Mouse (Mus musculus): ENCODE results near the gene Gjc2. TPM values are rescaled to one million over a fixed set of nuclear protein-coding genes. Genes with fewer than 3 reads are reported as not detected.

Gene Gjc2
- total RNA-seq, 2 experiments from 2014 or later: 0.98 to 1.5 TPM

GRCm38 (mm10) chr11:59209580-59209979 lies 26.6 kb upstream of the Gjc2 start:
- no peak for DNase-seq (ENCODE audit: low spot score)
- intact Hi-C loops (cut with DNase I): no loop called here

- no peak for DNase-seq (ENCODE audit: low spot score)
- intact Hi-C loops (cut with DNase I): no loop called here
These were observed 26.0 kb upstream of the Gjc2 start for GRCm38 (mm10) chr11:59209003-59209441.

DNA sequence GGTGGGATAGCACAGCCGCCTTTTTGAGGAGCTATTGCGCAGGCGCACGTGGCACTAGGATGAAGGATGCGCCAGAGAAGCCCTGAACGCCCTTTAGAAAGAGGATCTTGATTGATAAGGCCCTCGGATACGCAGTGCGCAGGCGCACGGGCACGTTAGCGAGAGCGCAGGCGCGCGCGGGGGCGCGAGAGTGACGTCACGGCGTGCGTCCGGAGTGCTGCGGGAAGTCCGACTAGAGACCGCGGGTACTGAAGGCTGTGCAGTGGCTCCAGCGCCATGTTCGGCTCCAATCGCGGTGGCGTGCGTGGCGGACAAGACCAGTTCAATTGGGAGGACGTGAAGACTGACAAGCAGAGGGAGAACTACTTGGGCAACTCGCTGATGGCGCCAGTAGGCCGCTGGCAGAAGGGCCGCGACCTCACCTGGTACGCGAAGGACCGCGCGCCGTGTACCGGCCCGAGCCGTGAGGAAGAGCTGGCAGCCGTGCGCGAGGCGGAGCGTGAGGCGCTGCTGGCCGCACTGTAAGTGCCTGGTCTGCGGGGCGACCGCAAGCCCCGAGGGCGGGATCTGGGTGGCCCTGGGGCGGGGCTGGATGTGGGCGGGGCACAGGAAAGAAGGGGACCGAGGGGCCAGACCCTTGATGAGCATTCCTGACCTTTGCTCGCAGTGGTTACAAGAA lies 25.3 kb upstream of the Gjc2 start, which contains the start of gene 2310033P09Rik:
Gene 2310033P09Rik, plus strand, starts transcription at position 169 of the 679 bp plus-strand sequence.
- peak; percentile 91 for DNase-seq (ENCODE audit: low spot score)
- intact Hi-C loops (cut with DNase I): no loop called here

DNA sequence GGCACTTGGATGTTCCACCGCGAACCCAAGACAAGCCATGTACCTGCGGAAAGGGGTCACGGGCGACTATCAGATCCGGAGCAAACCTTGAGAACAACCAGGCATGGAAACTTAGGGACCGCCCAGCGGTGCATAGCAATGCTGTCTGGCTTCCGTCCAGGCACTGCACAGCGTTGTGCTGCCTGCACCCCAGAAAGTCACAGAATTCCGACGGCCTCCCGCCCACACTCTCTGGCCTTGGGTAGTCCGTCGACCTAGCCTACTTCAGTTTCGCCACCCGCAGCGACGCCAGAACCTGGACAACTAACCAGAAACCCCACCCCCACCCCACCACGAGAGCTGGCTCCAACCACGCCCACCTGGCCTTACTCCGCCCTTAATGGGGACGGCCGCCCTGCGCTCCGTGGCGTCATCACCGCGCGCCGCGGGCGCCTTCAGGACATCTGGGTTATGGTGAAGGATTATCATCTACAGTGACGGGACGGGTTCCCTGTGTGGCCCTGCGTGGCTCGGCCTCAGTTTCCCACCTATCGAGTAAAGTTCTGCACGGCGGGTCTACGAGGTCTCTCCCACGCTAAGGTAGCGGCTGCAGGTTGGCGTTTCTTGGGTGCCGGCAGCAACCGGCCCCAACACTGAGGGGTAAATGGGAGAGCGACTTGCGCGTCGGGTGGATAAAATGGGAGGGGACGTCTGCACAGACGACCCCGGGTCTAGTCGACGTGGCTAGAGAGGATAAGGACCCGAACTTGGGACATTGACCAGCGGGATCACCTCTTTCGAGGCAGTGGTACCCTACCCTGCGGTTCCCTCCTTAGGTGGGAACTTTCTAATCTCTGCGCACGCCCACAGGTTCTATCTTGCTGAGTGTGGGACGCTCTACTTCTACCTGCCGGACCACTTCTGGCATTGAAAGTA lies 19.3 kb upstream of the Gjc2 start, which contains the start of gene Mrpl55:
Gene Mrpl55, plus strand, starts transcription at position 406 of the 915 bp plus-strand sequence.
- intact Hi-C loops (cut with DNase I): loop anchor here (5.0 kb wide), 1 partner anchor 40 kb away; the partner anchor contains the start of gene Iba57
- DNase-seq (ENCODE audit: low spot score): peak; percentile 83

- intact Hi-C loops (cut with DNase I): loop anchor here (5.0 kb wide), 1 partner anchor 39 kb away; the partner anchor contains the start of gene Iba57
- no peak for DNase-seq (ENCODE audit: low spot score)
These were observed 18.4 kb upstream of the Gjc2 start for GRCm38 (mm10) chr11:59201216-59202002.

DNA sequence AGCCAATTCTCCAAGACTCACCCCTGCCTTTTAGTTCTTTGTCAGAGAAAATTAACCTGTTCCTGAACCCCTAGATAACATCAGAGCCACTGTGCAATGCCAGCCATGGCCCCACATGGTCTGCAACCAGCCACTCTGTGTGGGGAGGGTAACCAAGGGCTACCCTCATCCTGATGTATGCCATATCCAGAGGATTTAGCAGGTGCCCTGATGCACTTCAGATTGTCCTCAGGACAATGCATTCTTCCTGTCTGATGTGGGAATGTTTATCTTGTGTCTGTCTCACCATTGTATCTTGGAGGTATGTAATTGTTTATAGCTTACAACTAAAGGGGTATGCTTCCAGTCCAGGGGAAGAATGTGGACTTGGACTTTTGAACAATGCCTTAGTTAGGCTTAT lies 13.2 kb upstream of the Gjc2 start:
- no peak for DNase-seq (ENCODE audit: low spot score)
- intact Hi-C loops (cut with DNase I): no loop called here

GRCm38 (mm10) chr11:59192059-59192386 lies 9.0 kb upstream of the Gjc2 start, which contains the start of gene Guk1:
Gene Guk1 (minus strand): TSS chr11:59192212.
- intact Hi-C loops (cut with DNase I): no loop called here
- DNase-seq (ENCODE audit: low spot score): no peak

- intact Hi-C loops (cut with DNase I): no loop called here
- peak; percentile 82 for DNase-seq (ENCODE audit: low spot score)
These were observed 8.4 kb upstream of the Gjc2 start for GRCm38 (mm10) chr11:59191231-59192058.

DNA sequence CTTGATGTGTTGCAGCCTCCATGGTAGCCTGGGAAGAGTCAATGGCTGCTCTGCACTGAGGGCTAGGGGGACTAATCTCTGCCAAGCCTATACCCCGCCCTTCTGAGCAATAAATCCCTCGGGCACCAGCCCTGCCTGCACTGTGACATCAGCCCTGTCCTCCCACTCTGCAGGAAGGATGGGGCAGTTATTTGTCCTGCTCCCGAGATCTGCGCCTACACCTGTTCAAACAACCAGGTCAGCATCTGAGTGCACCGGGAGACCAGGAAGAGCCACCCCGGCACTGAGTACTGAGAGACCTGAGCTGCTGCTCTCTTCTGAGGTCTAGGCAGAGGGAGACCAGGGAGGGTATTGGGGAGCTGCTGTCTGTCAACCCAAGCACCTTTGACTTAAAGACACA lies 4.7 kb upstream of the Gjc2 start:
- intact Hi-C loops (cut with DNase I): no loop called here
- no peak for DNase-seq (ENCODE audit: low spot score)

DNA sequence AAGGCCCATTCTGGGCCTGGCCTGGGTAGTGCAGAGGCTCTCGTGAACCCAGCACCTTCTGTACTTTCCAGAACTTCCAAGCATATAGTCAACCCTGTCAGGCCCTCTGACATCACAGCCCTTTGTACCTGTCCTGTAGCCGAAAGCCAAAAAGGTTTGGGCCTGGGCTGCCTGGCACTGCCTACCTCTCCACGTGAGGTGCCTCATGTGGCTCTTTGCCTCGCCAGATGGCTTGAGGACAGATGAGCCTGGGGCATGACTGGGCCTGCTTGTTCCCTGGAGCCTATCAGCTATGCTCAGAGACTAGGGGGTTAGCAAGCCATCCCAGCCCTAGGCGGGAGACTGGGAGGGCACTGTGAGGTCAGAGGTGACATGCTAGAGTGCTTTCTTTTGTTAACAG lies 2.5 kb upstream of the Gjc2 start:
- intact Hi-C loops (cut with DNase I): loop anchor here (2.0 kb wide), 1 partner anchor 25 kb away; no protein-coding TSS in a partner anchor

DNA sequence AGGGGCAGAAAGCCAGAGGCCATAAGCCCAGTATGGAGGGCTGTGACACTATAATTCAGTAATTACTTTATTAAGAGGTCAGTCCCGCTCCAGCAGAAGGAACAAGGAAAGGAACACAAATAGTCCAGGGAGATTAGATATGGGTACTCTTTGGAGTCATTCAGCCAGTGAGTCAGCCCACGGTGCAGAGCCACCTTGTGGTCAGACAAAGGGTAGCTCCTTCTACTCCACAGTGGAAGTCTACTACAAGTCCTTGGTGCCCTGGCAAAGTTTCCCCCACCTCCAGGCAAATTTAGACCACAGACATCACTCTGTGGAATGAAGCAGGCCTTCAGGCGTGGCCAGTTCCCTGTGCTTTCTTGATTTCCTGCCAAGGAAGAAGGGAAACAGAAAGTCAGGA lies 808 bp upstream of the Gjc2 start:
- DNase-seq (ENCODE audit: low spot score): peak; percentile 46
- intact Hi-C loops (cut with DNase I): loop anchor here (2.0 to 5.0 kb wide), 2 partner anchors 23 to 82 kb away; no protein-coding TSS in a partner anchor

More for the DNA sequence above, 2.5 kb upstream of the Gjc2 start:
- no peak for DNase-seq (ENCODE audit: low spot score)

DNA sequence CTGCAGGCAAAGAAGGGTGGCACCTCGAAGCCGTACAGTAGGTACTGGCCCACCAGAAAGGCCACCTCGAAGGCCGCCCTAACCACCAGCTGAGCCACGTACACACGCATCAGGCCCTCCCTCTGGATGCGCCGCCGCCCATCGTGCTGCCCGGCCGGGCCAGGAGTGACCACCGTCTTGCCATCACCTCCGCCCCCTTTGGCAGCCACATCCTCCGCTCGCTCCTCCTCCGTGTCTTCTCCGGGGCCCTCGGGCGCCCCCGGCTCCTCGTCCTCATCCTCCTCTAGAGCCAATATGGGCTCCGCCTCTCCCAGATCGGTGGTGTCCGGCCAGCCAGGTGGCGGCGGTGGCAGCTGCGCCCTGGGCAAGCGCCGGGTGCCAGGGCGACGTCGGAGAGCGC lies 6.1 kb downstream of the Gjc2 start:
- DNase-seq (ENCODE audit: low spot score): no peak
- intact Hi-C loops (cut with DNase I): no loop called here

- DNase-seq (ENCODE audit: low spot score): no peak
- intact Hi-C loops (cut with DNase I): no loop called here
These were observed 6.5 kb downstream of the Gjc2 start for GRCm38 (mm10) chr11:59176475-59176874.

DNA sequence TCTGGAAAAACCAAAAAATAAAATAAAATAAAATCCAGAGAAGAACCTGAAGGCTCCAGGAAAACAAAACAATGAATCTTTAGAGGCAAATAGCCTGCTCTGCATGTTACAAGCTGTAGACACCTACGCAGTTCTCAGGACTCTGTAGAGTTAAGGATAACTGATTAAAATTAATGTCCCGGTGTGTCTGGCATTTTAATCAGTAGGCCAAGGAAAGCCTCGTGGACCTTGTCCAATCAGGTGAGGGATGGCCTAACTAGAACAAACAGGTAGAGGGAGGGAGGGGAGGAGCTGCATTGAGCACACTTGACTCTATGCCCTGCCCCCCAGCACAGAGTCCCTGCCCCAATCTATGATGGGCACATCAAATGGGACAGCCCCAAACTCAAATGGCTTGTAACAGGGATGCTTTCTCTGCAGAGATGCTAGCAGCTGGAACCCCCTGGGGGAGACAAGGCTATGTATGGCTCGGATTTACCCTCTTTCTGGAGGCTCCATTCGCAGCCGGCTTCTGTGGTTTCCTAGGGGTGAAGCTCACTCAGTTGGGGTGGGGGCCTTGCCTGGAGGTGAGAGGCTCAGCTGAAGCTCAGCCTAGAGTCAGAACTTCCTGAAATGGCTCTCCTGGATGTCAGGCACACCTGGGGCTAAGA lies 8.7 kb downstream of the Gjc2 start:
- intact Hi-C loops (cut with DNase I): no loop called here
- no peak for DNase-seq (ENCODE audit: low spot score)

DNA sequence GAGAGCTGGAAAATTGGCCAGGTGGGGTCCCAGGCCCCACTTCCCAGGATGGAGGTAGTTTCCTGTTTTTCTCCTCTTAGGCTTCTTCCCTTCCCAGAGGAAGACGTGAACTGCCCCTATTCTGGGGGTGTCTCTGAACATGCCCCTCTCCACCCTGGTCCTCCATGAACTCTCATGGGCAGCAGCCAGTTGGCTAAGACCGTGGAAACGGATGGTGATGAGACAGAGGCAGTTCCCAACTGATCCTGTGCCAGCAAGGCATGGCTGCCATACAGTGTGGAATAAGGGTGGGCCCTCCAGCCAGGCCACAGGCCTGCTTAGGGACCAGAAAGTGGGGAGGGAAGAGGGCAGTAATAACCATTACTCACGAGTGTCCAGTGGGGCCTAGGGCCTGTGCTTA lies 12.5 kb downstream of the Gjc2 start:
- intact Hi-C loops (cut with DNase I): no loop called here
- no peak for DNase-seq (ENCODE audit: low spot score)

DNA sequence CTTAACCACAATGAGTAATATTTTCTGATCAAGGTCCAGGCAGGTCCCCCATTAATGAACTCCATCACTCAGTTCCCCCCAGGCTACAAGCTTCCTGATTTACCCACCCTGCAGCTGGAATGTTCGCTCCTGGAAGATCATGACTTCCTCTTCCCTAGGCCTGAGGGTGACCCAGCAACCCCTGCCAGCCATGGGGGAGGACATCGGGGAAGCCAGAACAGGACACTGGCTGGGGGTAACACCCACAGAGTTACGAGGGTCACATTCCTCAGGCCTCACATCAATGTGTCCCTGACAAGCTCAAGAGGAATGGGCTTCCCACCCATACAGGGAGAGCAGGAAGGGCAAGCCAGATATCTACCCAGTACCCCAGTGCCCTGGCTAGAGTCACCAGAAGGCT lies 13.2 kb downstream of the Gjc2 start:
- intact Hi-C loops (cut with DNase I): no loop called here
- no peak for DNase-seq (ENCODE audit: low spot score)

- DNase-seq (ENCODE audit: low spot score): no peak
- intact Hi-C loops (cut with DNase I): no loop called here
These were observed 17.3 kb downstream of the Gjc2 start for GRCm38 (mm10) chr11:59165616-59166241.

DNA sequence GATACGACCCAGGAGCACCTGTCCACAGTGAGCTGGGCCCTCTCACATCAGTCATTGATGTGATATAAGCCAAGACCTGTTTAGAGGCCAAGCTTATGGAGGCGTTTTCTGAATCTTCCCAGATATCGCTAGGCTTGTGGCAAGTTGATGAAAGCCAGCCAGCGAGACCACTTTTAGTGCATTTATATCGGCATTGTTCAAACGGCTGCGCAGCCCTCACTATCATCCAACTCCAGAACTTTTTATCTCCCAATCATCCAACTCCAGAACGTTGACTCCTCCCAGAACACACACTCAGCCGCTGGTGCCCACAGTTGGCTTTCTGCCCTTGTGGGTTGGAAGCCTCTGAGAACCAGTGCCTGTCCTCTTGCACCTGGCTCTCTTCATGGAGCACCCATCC lies 18.6 kb downstream of the Gjc2 start:
- intact Hi-C loops (cut with DNase I): loop anchor here (5.0 kb wide), 2 partner anchors 38 to 63 kb away; partner anchors contain the start of genes Arf1 and Mrpl55
- DNase-seq (ENCODE audit: low spot score): no peak
